Mouse (Mus musculus) retina, embryonic 14.5 days (tissue): ENCODE measurements around the gene Ralgps2.
A peak's percentile ranks its signal among the peaks of the same experiment; 100 is the strongest.

Experiments
- DNase-seq: peaks from one replicate; pipeline ENCODE4 v3.0.0-alpha.2; 2015; ENCODE audit warnings: low spot score

Gene Ralgps2

GRCm38 (mm10) chr1:156905660-156906059 lies 33.8 kb downstream of the Ralgps2 start:
- no peak for DNase-seq

- no peak for DNase-seq
Measured at GRCm38 (mm10) chr1:156903899-156904298, 35.5 kb downstream of the Ralgps2 start.

GRCm38 (mm10) chr1:156901689-156902088 lies 37.7 kb downstream of the Ralgps2 start:
- no peak for DNase-seq

GRCm38 (mm10) chr1:156891561-156891960 lies 47.9 kb downstream of the Ralgps2 start:
- no peak for DNase-seq

- DNase-seq, result no peak
Measured at GRCm38 (mm10) chr1:156888830-156889229, 50.6 kb downstream of the Ralgps2 start.

- no peak for DNase-seq
Measured at GRCm38 (mm10) chr1:156885879-156886278, 53.5 kb downstream of the Ralgps2 start.

- no peak for DNase-seq
Measured at GRCm38 (mm10) chr1:156884782-156885181, 54.6 kb downstream of the Ralgps2 start.

- DNase-seq, result no peak
Measured at GRCm38 (mm10) chr1:156870616-156871015, 68.8 kb downstream of the Ralgps2 start.

- no peak for DNase-seq
Measured at GRCm38 (mm10) chr1:156870028-156870427, 69.4 kb downstream of the Ralgps2 start.

- DNase-seq, result no peak
Measured at GRCm38 (mm10) chr1:156864240-156864639, 75.2 kb downstream of the Ralgps2 start.

- no peak for DNase-seq
Measured at GRCm38 (mm10) chr1:156863726-156864125, 75.7 kb downstream of the Ralgps2 start.

- peak; percentile 34 for DNase-seq
Measured at GRCm38 (mm10) chr1:156861475-156862043, 77.9 kb downstream of the Ralgps2 start.

GRCm38 (mm10) chr1:156860266-156860665 lies 79.2 kb downstream of the Ralgps2 start:
- no peak for DNase-seq

GRCm38 (mm10) chr1:156859711-156860250 lies 79.6 kb downstream of the Ralgps2 start:
- no peak for DNase-seq

GRCm38 (mm10) chr1:156859156-156859555 lies 80.3 kb downstream of the Ralgps2 start:
- no peak for DNase-seq

- DNase-seq, result no peak
Measured at GRCm38 (mm10) chr1:156856666-156857065, 82.8 kb downstream of the Ralgps2 start.

- no peak for DNase-seq
Measured at GRCm38 (mm10) chr1:156854558-156854957, 84.9 kb downstream of the Ralgps2 start.

- DNase-seq, result no peak
Measured at GRCm38 (mm10) chr1:156852872-156853271, 86.6 kb downstream of the Ralgps2 start.

- DNase-seq, result no peak
Measured at GRCm38 (mm10) chr1:156852409-156852808, 87.0 kb downstream of the Ralgps2 start.

- no peak for DNase-seq
Measured at GRCm38 (mm10) chr1:156847098-156847497, 92.3 kb downstream of the Ralgps2 start.

- DNase-seq, result no peak
Measured at GRCm38 (mm10) chr1:156841625-156842339, 97.6 kb downstream of the Ralgps2 start.

- peak; percentile 63 for DNase-seq
Measured at GRCm38 (mm10) chr1:156838695-156839094, 100.7 kb downstream of the Ralgps2 start.

- DNase-seq, result no peak
Measured at GRCm38 (mm10) chr1:156838177-156838576, 101.2 kb downstream of the Ralgps2 start, which contains the start of gene Angptl1. Angptl1 (plus strand) TSS chr1:156838562.
